20 mouse cellular contexts compared by ENCODE assay signal in the genomic region with DNA sequence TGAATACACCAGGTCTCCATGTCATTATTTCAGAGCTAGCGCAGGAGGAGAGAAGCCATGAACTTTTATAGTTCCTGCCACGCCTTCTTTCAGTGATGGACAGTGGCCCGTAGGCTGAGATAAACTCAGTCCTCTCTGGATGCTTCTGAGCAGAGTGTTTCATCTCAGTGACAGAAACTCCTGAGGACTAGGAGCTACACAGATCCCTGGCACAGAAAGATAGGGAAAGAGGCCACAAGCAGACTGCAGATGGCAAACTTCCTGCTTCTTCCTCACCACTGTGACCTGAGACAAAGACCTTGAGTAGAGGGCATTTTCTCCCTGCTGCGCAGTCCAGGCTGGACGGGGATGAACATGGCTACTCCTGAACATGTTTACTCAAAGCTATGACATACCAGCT. TPM values are rescaled to one million over a fixed set of nuclear protein-coding genes. Genes with fewer than 3 reads are reported as not detected.
A peak's percentile ranks its signal among the peaks of the same experiment; 100 is the strongest.
DNase-seq lines count a peak whose midpoint lies in the region; ATAC-seq lines count a peak whose summit lies in the region.
"Had no signal": no experiment of that assay in that cellular context is flagged by ENCODE, and none has a peak within 500 bp of the region (broad histone marks: within the 10 kb centered on the region; RNA-seq: fewer than 3 reads in every experiment).

No protein-coding gene starts in this region.

- DNase-seq in heart, embryonic 10.5 days (ENCODE audit: low spot score) = no peak
- DNase-seq in heart, adult 11 months = no peak
- DNase-seq in embryonic facial prominence, embryonic 10.5 days (ENCODE audit: low spot score) = no peak
- DNase-seq: adrenal gland, adult 8-10 months; B cell, adult 2 months; cerebellum, adult 9-11 months; embryo, embryonic 11 days; liver; thymus, postnatal 36 days had no signal

- peak overlapping the region; percentile 62 for H3K9ac ChIP-seq in heart, embryonic 13.5 days

- H3K27ac ChIP-seq in heart, embryonic 10.5 days = peak overlapping the region; percentile 83
- H3K27ac ChIP-seq in heart, embryonic 13.5 days (replicated peaks) = peak overlapping the region; percentile 85
- no peak overlapping the region for H3K27ac ChIP-seq in embryonic facial prominence, embryonic 10.5 days (replicated peaks)
- H3K27ac ChIP-seq: kidney, postnatal 0 days; stomach, postnatal 0 days had no signal

- ATAC-seq in megakaryocyte, adult 5-6 weeks (ENCODE audit: poor library complexity, severe bottlenecking) = no peak
- ATAC-seq in heart, embryonic 13.5 days (ENCODE audit: extremely low read depth, insufficient number of reproducible peaks, low FRiP score, low TSS enrichment) = no peak
- ATAC-seq in erythroblast, adult 5-6 weeks (replicated peaks; ENCODE audit: low FRiP score, poor library complexity, severe bottlenecking) = no peak
- ATAC-seq: forebrain, embryonic 16.5 days; inflammation-experienced regulatory T-cells, adult 6 months had no signal

- no peaks in the 10 kb centered on the region for H3K9me3 ChIP-seq in heart, embryonic 10.5 days
- H3K9me3 ChIP-seq in megakaryocyte, embryonic 14.5 days = no peaks in the 10 kb centered on the region
- H3K9me3 ChIP-seq in heart, embryonic 13.5 days = no peaks in the 10 kb centered on the region
- H3K9me3 ChIP-seq in embryonic facial prominence, embryonic 10.5 days = no peaks in the 10 kb centered on the region

- no peaks in the 10 kb centered on the region for H3K36me3 ChIP-seq in heart, embryonic 10.5 days
- H3K36me3 ChIP-seq in megakaryocyte, embryonic 14.5 days (replicated peaks; ENCODE audit: low read length) = peaks cover 3% of the 10 kb centered on the region
- no peaks in the 10 kb centered on the region for H3K36me3 ChIP-seq in heart, embryonic 13.5 days
- no peaks in the 10 kb centered on the region for H3K36me3 ChIP-seq in embryonic facial prominence, embryonic 10.5 days (replicated peaks)

- H3K4me3 ChIP-seq in heart, embryonic 10.5 days = no peak overlapping the region
- H3K4me3 ChIP-seq in megakaryocyte, embryonic 14.5 days (replicated peaks) = peak overlapping the region; percentile 2
- H3K4me3 ChIP-seq in heart, embryonic 13.5 days = no peak overlapping the region
- no peak overlapping the region for H3K4me3 ChIP-seq in embryonic facial prominence, embryonic 10.5 days

- peak overlapping the region; percentile 33 for H3K4me2 ChIP-seq in heart, embryonic 13.5 days
- H3K4me2 ChIP-seq: midbrain, embryonic 11.5 days had no signal

- no peaks in the 10 kb centered on the region for H3K27me3 ChIP-seq in heart, embryonic 10.5 days (ENCODE audit: insufficient read depth, poor library complexity, severe bottlenecking)
- H3K27me3 ChIP-seq in megakaryocyte, embryonic 14.5 days (replicated peaks) = no peaks in the 10 kb centered on the region
- no peaks in the 10 kb centered on the region for H3K27me3 ChIP-seq in heart, embryonic 13.5 days (replicated peaks)
- no peaks in the 10 kb centered on the region for H3K27me3 ChIP-seq in embryonic facial prominence, embryonic 10.5 days (replicated peaks; ENCODE audit: low read depth, poor library complexity, severe bottlenecking)

- peaks cover 37% of the 10 kb centered on the region for H3K4me1 ChIP-seq in heart, embryonic 10.5 days
- H3K4me1 ChIP-seq in megakaryocyte, embryonic 14.5 days = peaks cover 70% of the 10 kb centered on the region
- H3K4me1 ChIP-seq in heart, embryonic 13.5 days = peaks cover 46% of the 10 kb centered on the region
- H3K4me1 ChIP-seq in embryonic facial prominence, embryonic 10.5 days = peaks cover 34% of the 10 kb centered on the region

- 65% methylated on average over 5 of the region's 5 CpGs for WGBS in heart, embryonic 10.5 days
- 64% methylated on average over 5 of the region's 5 CpGs for WGBS in heart, embryonic 13.5 days
- WGBS in embryonic facial prominence, embryonic 10.5 days = 92% methylated on average over 5 of the region's 5 CpGs

RNA-seq across cellular contexts. Expression of gene Ina, which starts 45.7 kb away (rescaled TPM):
- 0.15 and 0.60 TPM in 2 replicates for polyA plus RNA-seq in heart, embryonic 10.5 days (2016; fragmentation: Nextera tagmentation; extraction: Ambion mirVana)
- 0.13 TPM in 1 of 2 replicates, not detected in the other for polyA plus RNA-seq in megakaryocyte, embryonic 14.5 days (2012; ENCODE audit: insufficient read depth, low replicate concordance)
- total RNA-seq in megakaryocyte, adult 5-6 weeks (2015) = not detected in 2 replicates
- total RNA-seq in megakaryocyte, adult 5-6 weeks (2017) = not detected in 2 replicates
- polyA plus RNA-seq in heart, embryonic 13.5 days (2015; fragmentation: Nextera tagmentation; extraction: Ambion mirVana) = 0.52 and 0.74 TPM in 2 replicates
- 24.3 and 28.3 TPM in 2 replicates for polyA plus RNA-seq in embryonic facial prominence, embryonic 10.5 days (2016; fragmentation: Nextera tagmentation; extraction: Ambion mirVana)
- total RNA-seq in erythroblast, adult 5-6 weeks (2015; ENCODE audit: low replicate concordance) = not detected in 2 replicates
- total RNA-seq in erythroblast, adult 5-6 weeks (2017; ENCODE audit: low replicate concordance) = not detected in 2 replicates
- total RNA-seq: gastrocnemius, adult 8-10 months; hematopoietic stem cell, adult 5-6 weeks had no signal
- polyA plus RNA-seq: inflammation-experienced regulatory T-cells, adult 6 months had no signal

RNA-seq across cellular contexts. Expression of gene Nt5c2, which starts 46.1 kb away (rescaled TPM):
- polyA plus RNA-seq in heart, embryonic 10.5 days (2016; fragmentation: Nextera tagmentation; extraction: Ambion mirVana) = 71.8 and 86.3 TPM in 2 replicates
- 2.1 and 11.7 TPM in 2 replicates for polyA plus RNA-seq in megakaryocyte, embryonic 14.5 days (2012; ENCODE audit: insufficient read depth, low replicate concordance)
- 32.5 and 36.1 TPM in 2 replicates for total RNA-seq in megakaryocyte, adult 5-6 weeks (2015)
- total RNA-seq in megakaryocyte, adult 5-6 weeks (2017) = 42.1 and 43.6 TPM in 2 replicates
- 102 and 124 TPM in 2 replicates for polyA plus RNA-seq in heart, embryonic 13.5 days (2015; fragmentation: Nextera tagmentation; extraction: Ambion mirVana)
- polyA plus RNA-seq in embryonic facial prominence, embryonic 10.5 days (2016; fragmentation: Nextera tagmentation; extraction: Ambion mirVana) = 73.7 and 74.1 TPM in 2 replicates
- total RNA-seq in erythroblast, adult 5-6 weeks (2015; ENCODE audit: low replicate concordance) = 20.2 and 22.4 TPM in 2 replicates
- total RNA-seq in erythroblast, adult 5-6 weeks (2017; ENCODE audit: low replicate concordance) = 20.9 and 22.4 TPM in 2 replicates

Comparison
In these comparisons a context has a peak if more than half of its experiments do, and no peak if none do; other contexts are left out.
1. RNA of gene Ina, which starts 45.7 kb away (polyA plus RNA-seq): 24.3 to 28.3 TPM in embryonic facial prominence, embryonic 10.5 days; 0.15 to 0.60 TPM in heart, embryonic 10.5 days, 0.52 to 0.74 TPM in heart, embryonic 13.5 days and 0.13 TPM in megakaryocyte, embryonic 14.5 days; every median in the first group is over 10 times any median in the second.